Mouse (Mus musculus): ENCODE data around the gene Fam118a. TPM values are rescaled to one million over a fixed set of nuclear protein-coding genes. Genes with fewer than 3 reads are reported as not detected.

Gene Fam118a
- polyA plus RNA-seq, 1 experiment, result 18.9 TPM

DNA sequence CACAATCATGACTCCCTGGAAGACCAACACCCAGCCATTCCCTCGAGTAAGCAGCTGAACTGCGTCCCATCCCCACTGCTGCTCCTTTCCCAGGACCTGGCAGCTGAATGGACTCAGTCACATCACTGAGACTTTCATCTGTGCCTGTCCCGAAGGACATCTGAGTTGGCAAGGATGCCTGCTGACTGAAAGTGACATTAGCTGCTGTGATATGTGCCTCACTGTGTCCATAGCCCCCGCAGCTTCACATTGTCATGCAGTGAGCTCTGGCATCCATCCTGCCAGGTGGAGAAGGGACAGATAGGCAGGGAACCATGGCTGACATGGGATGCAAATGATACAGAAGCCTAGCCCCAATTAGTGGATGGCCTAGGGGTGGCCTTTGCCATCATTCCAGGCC is 26.4 kb downstream of the Fam118a start:
- no peak for DNase-seq (ENCODE audit: extremely low spot score in 1 of 2, low spot score in 1 of 2)

DNA sequence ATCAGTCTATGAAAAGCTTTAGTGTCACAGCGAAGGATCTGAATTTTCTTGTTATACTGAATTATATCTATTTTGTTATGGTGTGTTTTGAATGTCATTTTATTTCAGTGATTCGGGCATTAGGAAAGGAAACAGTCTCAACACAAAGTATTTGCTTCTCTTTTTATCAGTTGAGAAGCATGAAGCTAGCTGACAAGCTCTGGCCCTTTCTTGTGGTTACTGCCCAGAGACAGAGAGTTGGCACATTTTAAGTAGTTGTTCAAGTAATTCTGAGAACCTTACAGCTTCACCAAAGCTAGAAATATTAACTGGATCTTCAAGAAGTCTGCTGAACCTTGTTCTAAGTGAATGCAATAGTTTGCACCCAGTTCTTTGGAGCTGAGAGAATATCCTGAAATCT is 34.7 kb downstream of the Fam118a start:
- no peak for DNase-seq (ENCODE audit: extremely low spot score in 1 of 2, low spot score in 1 of 2)

DNA sequence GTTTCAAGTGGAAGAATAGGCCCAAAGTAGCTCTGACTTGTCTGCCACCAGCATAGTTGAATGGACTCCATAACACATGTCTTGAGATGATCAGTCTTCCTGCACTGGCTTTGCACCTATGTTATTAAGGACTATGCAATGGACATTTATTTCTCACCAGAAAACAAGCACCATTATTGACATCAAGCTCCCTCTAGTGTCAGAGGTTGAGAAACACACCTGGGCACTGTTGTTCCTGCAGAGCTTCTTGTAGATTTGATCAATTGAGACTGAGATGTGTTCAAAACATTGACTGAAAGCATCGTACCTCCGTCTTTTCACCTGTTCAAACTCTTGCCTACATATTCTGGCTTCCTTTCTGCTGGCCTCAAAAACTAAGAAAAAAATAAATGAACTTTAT is 41.8 kb downstream of the Fam118a start:
- peak in 1 of 2 experiments; percentile 69 for DNase-seq (ENCODE audit: extremely low spot score in 1 of 2, low spot score in 1 of 2)

DNA sequence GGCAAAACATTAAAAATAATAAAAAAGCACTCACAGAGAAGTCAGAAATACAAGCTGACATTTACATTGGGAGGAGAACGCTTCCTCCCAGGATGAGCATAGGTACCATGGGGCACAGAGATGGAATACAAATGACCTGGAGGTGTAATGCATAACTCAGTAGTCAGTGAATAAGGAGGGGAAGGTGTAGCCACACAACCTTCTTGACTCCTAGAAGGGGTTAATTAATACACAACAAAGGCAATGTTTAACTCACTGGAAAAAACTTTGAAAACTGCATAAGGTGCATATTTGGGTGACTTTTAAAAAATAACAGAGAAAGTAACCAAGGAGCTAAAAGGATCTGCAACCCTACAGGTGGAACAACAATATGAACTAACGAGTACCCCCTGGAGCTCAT is 43.9 kb downstream of the Fam118a start:
- DNase-seq (ENCODE audit: extremely low spot score in 1 of 2, low spot score in 1 of 2), result no peak

DNA sequence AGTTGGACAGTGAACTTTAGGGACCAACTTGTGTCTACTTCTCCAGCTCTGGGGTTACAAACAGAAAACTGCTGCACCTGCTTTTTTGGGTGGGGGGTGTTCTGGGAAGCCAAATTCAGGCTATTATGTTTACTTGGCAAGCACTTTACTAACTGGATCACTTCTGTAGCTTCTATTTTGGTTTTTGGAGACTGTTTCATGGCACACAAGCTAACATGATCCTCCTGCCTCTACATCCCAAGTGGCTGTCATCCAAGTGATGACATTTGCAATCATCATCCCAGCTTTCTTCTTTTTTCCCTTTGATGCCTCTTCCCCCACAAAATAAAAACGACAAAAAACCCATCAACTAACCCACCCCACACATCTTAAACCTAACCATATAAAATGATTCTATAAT is 56.9 kb downstream of the Fam118a start:
- no peak for DNase-seq (ENCODE audit: extremely low spot score in 1 of 2, low spot score in 1 of 2)

Other genes starting within 250 kb of the Fam118a start
- gene Phf21b, start 172.9 kb upstream of the Fam118a start, polyA plus RNA-seq (2012; rRNA removed), result 23.5 and 24.7 TPM in 2 replicates
- 2.2 and 2.5 TPM in 2 replicates for gene Gm29666, start 108.9 kb upstream of the Fam118a start, polyA plus RNA-seq (2012; rRNA removed)
- 13.9 and 14.7 TPM in 2 replicates for gene Nup50, start 105.5 kb upstream of the Fam118a start, polyA plus RNA-seq (2012; rRNA removed)
- 59.7 and 61.2 TPM in 2 replicates for gene 5031439G07Rik, start 40.4 kb upstream of the Fam118a start, polyA plus RNA-seq (2012; rRNA removed)
- 0.27 and 0.34 TPM in 2 replicates for gene Upk3a, start 11.8 kb upstream of the Fam118a start, polyA plus RNA-seq (2012; rRNA removed)
- 0.02 and 0.04 TPM in 2 replicates for gene Smc1b, start 103.0 kb downstream of the Fam118a start, polyA plus RNA-seq (2012; rRNA removed)
- gene Ribc2, start 103.1 kb downstream of the Fam118a start, polyA plus RNA-seq (2012; rRNA removed), result 0.29 and 0.58 TPM in 2 replicates
- gene Fbln1, start 177.0 kb downstream of the Fam118a start, polyA plus RNA-seq (2012; rRNA removed), result 10.6 and 11.9 TPM in 2 replicates

Data from frontal cortex, adult 2 months (tissue).